Mouse (Mus musculus): ENCODE results near the gene Cd109. TPM values are rescaled to one million over a fixed set of nuclear protein-coding genes. Genes with fewer than 3 reads are reported as not detected.
A peak's percentile ranks its signal among the peaks of the same experiment; 100 is the strongest.

Gene Cd109
- total and polyA plus RNA-seq, 3 experiments: not detected

- TF ChIP-seq SIN3A (IDR thresholded peaks at IDR 0.05; ENCODE audit: low read length) (no peak), CHD1 (IDR thresholded peaks at IDR 0.05; ENCODE audit: low read depth, low read length) (no peak), ELF1 (IDR thresholded peaks at IDR 0.05; ENCODE audit: low read depth, low read length) (no peak), POLR2A (IDR thresholded peaks at IDR 0.05; ENCODE audit: control insufficient read depth in 1 of 2, insufficient read depth in 1 of 2, low read depth in 1 of 2, low read length in 2 of 2, poor library complexity in 1 of 2) (no peak), RAD21 (IDR thresholded peaks at IDR 0.05; ENCODE audit: low read depth, low read length) (no peak), USF2 (IDR thresholded peaks at IDR 0.05; ENCODE audit: borderline replicate concordance in 1 of 2, insufficient read depth in 1 of 2, low read depth in 1 of 2, low read length in 2 of 2) (no peak), BHLHE40 (IDR thresholded peaks at IDR 0.05; ENCODE audit: borderline replicate concordance, low read depth, low read length) (no peak)
- H3K27me3 ChIP-seq (ENCODE audit: control insufficient read depth in 1 of 2, insufficient read depth in 2 of 2, low read length in 2 of 2): peaks cover 4 to 6% of the 10 kb centered on the region in 2 experiments; a peak in 3 of 4 replicates
- no peak for DNase-seq (ENCODE audit: low read depth, low spot score)
Observed at GRCm38 (mm10) chr9:78629991-78630390, 14.6 kb downstream of the Cd109 start.

GRCm38 (mm10) chr9:78631755-78632434, 16.5 kb downstream of the Cd109 start:
- DNase-seq (ENCODE audit: low read depth, low spot score): peak; percentile 54
- H3K4me3 ChIP-seq (ENCODE audit: control insufficient read depth in 1 of 2, insufficient read depth in 1 of 2, low read depth in 2 of 2, low read length in 2 of 2): no peak overlapping the region
- H3K9me3 ChIP-seq (replicated peaks; ENCODE audit: insufficient read depth, low read length): no peaks in the 10 kb centered on the region
- H3K4me1 ChIP-seq (ENCODE audit: control insufficient read depth in 1 of 2, insufficient read depth in 2 of 2, low read length in 2 of 2): 0 out of 4 replicates have a peak, but pooled peaks cover 0 to 3% of the 10 kb centered on the region in 2 experiments
- TF ChIP-seq MYC (IDR thresholded peaks at IDR 0.05; ENCODE audit: low read depth, low read length): no peak
- no peak for TF ChIP-seq POLR2AphosphoS2 (IDR thresholded peaks at IDR 0.05; ENCODE audit: low read length)
- no peak for TF ChIP-seq MAZ (IDR thresholded peaks at IDR 0.05; ENCODE audit: low read depth, low read length)
- TF ChIP-seq ZNF384 (IDR thresholded peaks at IDR 0.05; ENCODE audit: low read depth, low read length): peak; percentile 83
- peaks cover 0 to 3% of the 10 kb centered on the region in 2 experiments; a peak in 2 of 4 replicates for H3K36me3 ChIP-seq (ENCODE audit: control insufficient read depth in 1 of 2, insufficient read depth in 2 of 2, low read length in 2 of 2)
- H3K27me3 ChIP-seq (ENCODE audit: control insufficient read depth in 1 of 2, insufficient read depth in 2 of 2, low read length in 2 of 2): peaks cover 2 to 4% of the 10 kb centered on the region in 2 experiments; a peak in 2 of 4 replicates
- no peaks in the 10 kb centered on the region for H3K79me2 ChIP-seq (ENCODE audit: control insufficient read depth, insufficient read depth, low read length, poor library complexity)
- H3K9ac ChIP-seq (ENCODE audit: control insufficient read depth, low read depth, low read length, poor library complexity, severe bottlenecking): no peak overlapping the region
- H3K27ac ChIP-seq (ENCODE audit: control insufficient read depth, low read depth, low read length): no peak overlapping the region

More at GRCm38 (mm10) chr9:78629991-78630390, 14.6 kb downstream of the Cd109 start:
- H3K9ac ChIP-seq (ENCODE audit: control insufficient read depth, low read depth, low read length, poor library complexity, severe bottlenecking): no peak overlapping the region
- no peak overlapping the region for H3K4me3 ChIP-seq (ENCODE audit: control insufficient read depth in 1 of 2, insufficient read depth in 1 of 2, low read depth in 2 of 2, low read length in 2 of 2)
- H3K79me2 ChIP-seq (ENCODE audit: control insufficient read depth, insufficient read depth, low read length, poor library complexity): no peaks in the 10 kb centered on the region
- H3K4me1 ChIP-seq (ENCODE audit: control insufficient read depth in 1 of 2, insufficient read depth in 2 of 2, low read length in 2 of 2): no peaks in the 10 kb centered on the region
- H3K36me3 ChIP-seq (ENCODE audit: control insufficient read depth in 1 of 2, insufficient read depth in 2 of 2, low read length in 2 of 2): peaks cover 0 to 3% of the 10 kb centered on the region in 2 experiments; a peak in 2 of 4 replicates
- H3K27ac ChIP-seq (ENCODE audit: control insufficient read depth, low read depth, low read length): no peak overlapping the region
- H3K9me3 ChIP-seq (replicated peaks; ENCODE audit: insufficient read depth, low read length): no peaks in the 10 kb centered on the region

- Histone ChIP-seq H3K27me3 (ENCODE audit: control insufficient read depth in 1 of 2, insufficient read depth in 2 of 2, low read length in 2 of 2) (peaks cover 10 to 13% of the 10 kb centered on the region in 2 experiments; a peak in 3 of 4 replicates), H3K9ac (ENCODE audit: control insufficient read depth, low read depth, low read length, poor library complexity, severe bottlenecking) (no peak overlapping the region), H3K27ac (ENCODE audit: control insufficient read depth, low read depth, low read length) (no peak overlapping the region), H3K79me2 (ENCODE audit: control insufficient read depth, insufficient read depth, low read length, poor library complexity) (no peaks in the 10 kb centered on the region), H3K4me1 (ENCODE audit: control insufficient read depth in 1 of 2, insufficient read depth in 2 of 2, low read length in 2 of 2) (0 out of 4 replicates have a peak, but pooled peaks cover 0 to 3% of the 10 kb centered on the region in 2 experiments), H3K36me3 (ENCODE audit: control insufficient read depth in 1 of 2, insufficient read depth in 2 of 2, low read length in 2 of 2) (peaks cover 0 to 3% of the 10 kb centered on the region in 2 experiments; a peak in 2 of 4 replicates), H3K4me3 (ENCODE audit: control insufficient read depth in 1 of 2, insufficient read depth in 1 of 2, low read depth in 2 of 2, low read length in 2 of 2) (no peak overlapping the region), H3K9me3 (replicated peaks; ENCODE audit: insufficient read depth, low read length) (no peaks in the 10 kb centered on the region)
- no peak for DNase-seq (ENCODE audit: low read depth, low spot score)
- TF ChIP-seq TAL1 (IDR thresholded peaks at IDR 0.05; ENCODE audit: low read length) (no peak), MXI1 (IDR thresholded peaks at IDR 0.05; ENCODE audit: low read depth, low read length) (no peak), MAX (IDR thresholded peaks at IDR 0.05; ENCODE audit: low read length) (no peak), NELFE (IDR thresholded peaks at IDR 0.05; ENCODE audit: low read depth, low read length) (no peak), TBP (IDR thresholded peaks at IDR 0.05; ENCODE audit: low read depth, low read length) (no peak), POLR2A (IDR thresholded peaks at IDR 0.05; ENCODE audit: control insufficient read depth in 1 of 2, insufficient read depth in 1 of 2, low read depth in 1 of 2, low read length in 2 of 2, poor library complexity in 1 of 2) (no peak), SIN3A (IDR thresholded peaks at IDR 0.05; ENCODE audit: low read length) (no peak), MAFK (IDR thresholded peaks at IDR 0.05; ENCODE audit: borderline replicate concordance, low read depth, low read length) (no peak)
Observed at GRCm38 (mm10) chr9:78633976-78634375, 18.6 kb downstream of the Cd109 start.
